22 mouse cellular contexts compared by ENCODE assay signal in the genomic region with DNA sequence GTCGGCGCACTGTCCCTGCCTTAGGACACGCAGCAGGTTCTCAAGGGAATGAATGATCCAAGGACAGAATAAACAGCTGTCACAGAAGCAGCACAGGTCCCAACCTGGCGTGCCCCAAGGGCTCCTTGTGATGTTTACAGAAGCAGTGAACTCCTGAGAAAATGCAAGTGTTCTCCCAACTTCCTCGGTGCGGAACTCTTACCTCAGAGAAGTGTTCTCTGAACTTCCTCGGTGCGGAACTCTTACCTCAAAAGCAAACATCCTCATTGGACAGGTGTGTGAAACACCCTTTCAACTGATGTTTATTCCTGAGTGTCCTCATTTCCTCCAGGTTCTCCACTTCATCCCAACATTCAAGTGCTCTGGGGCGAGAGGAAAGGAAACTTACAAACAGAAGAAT. TPM values are rescaled to one million over a fixed set of nuclear protein-coding genes. Genes with fewer than 3 reads are reported as not detected.
DNase-seq lines count a peak whose midpoint lies in the region; ATAC-seq and TF ChIP-seq lines count a peak whose summit lies in the region.
"Had no signal": no experiment of that assay in that cellular context is flagged by ENCODE, and none has a peak within 500 bp of the region (broad histone marks: within the 10 kb centered on the region; RNA-seq: fewer than 3 reads in every experiment).

No protein-coding gene starts in this region.

- peak; percentile 41; the same call in 1 of the 2 replicates for TF ChIP-seq EP300 in lung, postnatal 0 days (IDR thresholded peaks at IDR 0.05)

- H3K4me3 ChIP-seq in lung, postnatal 0 days (ENCODE audit: low read depth, low read length): no peak overlapping the region
- H3K4me3 ChIP-seq: embryonic facial prominence, embryonic 10.5 days; embryonic facial prominence, embryonic 12.5 days; forebrain, embryonic 13.5 days; forebrain, embryonic 15.5 days had no signal

- H3K4me1 ChIP-seq in lung, postnatal 0 days (ENCODE audit: insufficient read depth, low read depth, low read length): peaks cover 3% of the 10 kb centered on the region; the same call in 1 of the 2 replicates

- WGBS in lung, postnatal 0 days: 57% methylated on average over 9 of the region's 9 CpGs

- DNase-seq in lung, postnatal 0 days (ENCODE audit: low spot score): peak; percentile 77
- no peak for DNase-seq in lung, postnatal 14 days
- peak; percentile 68 for DNase-seq in lung, postnatal 25 days (ENCODE audit: low spot score)
- DNase-seq in cerebellum, postnatal 25 days: no peak
- DNase-seq in thymus, postnatal 36 days: no peak
- DNase-seq: adrenal gland, adult 2 months; adrenal gland, postnatal 10 days; adrenal gland, postnatal 25 days; cerebellum, adult 11 months; cerebellum, adult 18-20 months; cerebellum, adult 8-10 months; cerebellum, adult 9-11 months; cerebellum, postnatal 14 days; forebrain, postnatal 0 days had no signal

- no peak overlapping the region for H3K4me2 ChIP-seq in lung, postnatal 0 days (replicated peaks; ENCODE audit: low read depth, low read length)
- H3K4me2 ChIP-seq: embryonic facial prominence, embryonic 12.5 days; forebrain, embryonic 13.5 days; forebrain, embryonic 15.5 days had no signal

- no peaks in the 10 kb centered on the region for H3K9me3 ChIP-seq in lung, postnatal 0 days (ENCODE audit: low read length)
- H3K9me3 ChIP-seq: embryonic facial prominence, embryonic 10.5 days; embryonic facial prominence, embryonic 12.5 days; forebrain, embryonic 13.5 days; forebrain, embryonic 15.5 days had no signal

- H3K27ac ChIP-seq in lung, postnatal 0 days (ENCODE audit: low read length): no peak overlapping the region
- H3K27ac ChIP-seq: embryonic facial prominence, embryonic 10.5 days; embryonic facial prominence, embryonic 12.5 days; forebrain, embryonic 13.5 days; forebrain, embryonic 15.5 days had no signal

- peak; percentile 3; the same call in 1 of the 2 replicates for ATAC-seq in lung, postnatal 0 days
- ATAC-seq: forebrain, embryonic 13.5 days; forebrain, embryonic 15.5 days; forebrain, postnatal 0 days had no signal

- no peaks in the 10 kb centered on the region for H3K27me3 ChIP-seq in lung, postnatal 0 days (replicated peaks; ENCODE audit: insufficient read depth, low read length)

- no peak for TF ChIP-seq CTCF in lung, postnatal 0 days (IDR thresholded peaks at IDR 0.05)

- H3K36me3 ChIP-seq in lung, postnatal 0 days (ENCODE audit: insufficient read depth, low read length): no peaks in the 10 kb centered on the region
- H3K36me3 ChIP-seq: embryonic facial prominence, embryonic 10.5 days; embryonic facial prominence, embryonic 12.5 days; forebrain, embryonic 15.5 days had no signal

- H3K9ac ChIP-seq in lung, postnatal 0 days (replicated peaks; ENCODE audit: low read depth): no peak overlapping the region
- H3K9ac ChIP-seq: embryonic facial prominence, embryonic 12.5 days; forebrain, embryonic 13.5 days; forebrain, embryonic 15.5 days; forebrain, postnatal 0 days had no signal

RNA-seq across cellular contexts. Expression of a gene that starts 4.0 kb away (rescaled TPM):
- 59.2 and 63.4 TPM in 2 replicates for polyA plus RNA-seq in lung, postnatal 0 days (2015; fragmentation: Nextera tagmentation; extraction: Ambion mirVana)

RNA-seq across cellular contexts. Expression of a gene that starts 15.3 kb away (rescaled TPM):
- polyA plus RNA-seq in lung, postnatal 0 days (2015; fragmentation: Nextera tagmentation; extraction: Ambion mirVana): 0.26 and 0.33 TPM in 2 replicates
- polyA plus RNA-seq: adrenal gland, adult 2 months; brain, embryonic 14.5 days; C2C12; cortical plate, adult 2 months; embryonic facial prominence, embryonic 12.5 days; forebrain, embryonic 11.5 days; forebrain, embryonic 13.5 days; forebrain, embryonic 15.5 days; forebrain, postnatal 0 days had no signal

RNA-seq across cellular contexts. Expression of a gene that starts 21.8 kb away (rescaled TPM):
- 2.0 and 3.1 TPM in 2 replicates for polyA plus RNA-seq in lung, postnatal 0 days (2015; fragmentation: Nextera tagmentation; extraction: Ambion mirVana)

RNA-seq across cellular contexts. Expression of a gene that starts 58.2 kb away (rescaled TPM):
- 1.2 and 1.4 TPM in 2 replicates for polyA plus RNA-seq in lung, postnatal 0 days (2015; fragmentation: Nextera tagmentation; extraction: Ambion mirVana)
- polyA plus RNA-seq: forebrain, embryonic 11.5 days had no signal

Comparison
In these comparisons a context has a peak if more than half of its experiments do, and no peak if none do; other contexts are left out.
1. DNase-seq: peak in lung, postnatal 0 days (single experiment) and lung, postnatal 25 days (single experiment); none in lung, postnatal 14 days (single experiment), cerebellum, postnatal 25 days (0 of 2) and thymus, postnatal 36 days (0 of 2).